Mouse (Mus musculus) forebrain, embryonic 16.5 days (tissue): Measurements from ENCODE around the gene Slc2a9. TPM values are rescaled to one million over a fixed set of nuclear protein-coding genes. Genes with fewer than 3 reads are reported as not detected.

Experiments
- ATAC-seq: fragments of 200-750 bp; cut with Nextera tagmentation; 2 replicates; pipeline ENCODE4 v1.8.0; 2017; ENCODE audit warnings: mild to moderate bottlenecking, moderate library complexity
- H3K27ac ChIP-seq: fragments of 300-500 bp; sonication (generic); 2 replicates; pipeline ENCODE4 v1.5.1; 2014; ENCODE audit warnings: low read length, control low read depth
- H3K27me3 ChIP-seq: fragments of 300-500 bp; sonication (generic); replicated peaks from 2 replicates; pipeline ENCODE4 v1.6.1; 2014; ENCODE audit warnings: low read length; ENCODE audit not compliant: control insufficient read depth, insufficient read depth
- H3K36me3 ChIP-seq: fragments of 300-500 bp; sonication (generic); 2 replicates; pipeline ENCODE4 v1.6.1; 2014; ENCODE audit not compliant: control insufficient read depth, insufficient read depth
- H3K4me1 ChIP-seq: fragments of 300-500 bp; sonication (generic); replicated peaks from 2 replicates; pipeline ENCODE4 v1.6.1; 2014; ENCODE audit warnings: low read length; ENCODE audit not compliant: control insufficient read depth, insufficient read depth
- H3K4me2 ChIP-seq: fragments of 300-500 bp; sonication (generic); 2 replicates; pipeline ENCODE4 v1.6.1; 2014; ENCODE audit warnings: mild to moderate bottlenecking, low read length, control low read depth
- H3K4me3 ChIP-seq: fragments of 300-500 bp; sonication (generic); replicated peaks from 2 replicates; pipeline ENCODE4 v1.5.1; 2014; ENCODE audit warnings: mild to moderate bottlenecking, low read length, control low read depth
- H3K9ac ChIP-seq: fragments of 300-500 bp; sonication (generic); replicated peaks from 2 replicates; pipeline ENCODE4 v1.6.1; 2014; ENCODE audit warnings: low read depth, low read length, control low read depth
- H3K9me3 ChIP-seq: fragments of 300-500 bp; sonication (generic); 2 replicates; pipeline ENCODE4 v1.6.1; 2016; ENCODE audit warnings: low read length; ENCODE audit not compliant: control insufficient read depth
- WGBS: fragments of 180-500 bp; shearing (Covaris S2); extraction: QIAGEN DNeasy Blood & Tissue Kit; methylation state at CpG from one replicate; pipeline ENCODE4 v1.1.7; 2014; 5-methylcytosine and 5-hydroxymethylcytosine counted together
- polyA plus RNA-seq: library from polyadenylated mRNA; unstranded; fragments of >200 nt; fragmentation: Nextera tagmentation; extraction: Ambion mirVana; gene quantifications from 2 replicates; pipeline ENCODE4 v1.2.1, GENCODE M21; 2015

Slc2a9 gene
- polyA plus RNA-seq, 1 experiment from 2014 or later: 0.35 TPM

DNA sequence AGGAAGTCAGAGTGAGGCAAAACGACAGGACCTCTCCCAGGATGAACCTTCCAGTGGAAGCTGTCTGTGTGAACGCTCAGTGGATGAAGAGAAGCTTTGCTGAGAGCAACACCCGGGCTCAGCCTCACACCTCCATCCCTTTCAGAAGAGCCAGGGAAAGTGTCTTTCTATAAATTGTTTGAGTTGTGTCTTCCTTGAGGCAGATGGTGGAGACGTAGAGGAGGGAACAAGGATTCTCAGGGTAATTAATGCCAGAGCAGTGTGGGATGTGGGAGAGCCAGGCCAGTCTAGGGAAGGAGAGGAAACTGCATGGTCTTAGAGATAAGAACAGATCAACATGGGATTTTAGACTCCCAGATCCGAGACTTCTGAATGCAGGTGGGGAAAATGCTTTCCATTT lies 75.2 kb downstream of the Slc2a9 start:
- Histone ChIP-seq H3K36me3 (no peaks in the 10 kb centered on the region), H3K27ac (no peak overlapping the region), H3K9me3 (no peaks in the 10 kb centered on the region), H3K9ac (no peak overlapping the region), H3K4me2 (no peak overlapping the region), H3K27me3 (no peaks in the 10 kb centered on the region), H3K4me1 (no peaks in the 10 kb centered on the region), H3K4me3 (no peak overlapping the region)
- 80% methylated on average over 5 of the region's 5 CpGs for WGBS
- ATAC-seq: no peak

DNA sequence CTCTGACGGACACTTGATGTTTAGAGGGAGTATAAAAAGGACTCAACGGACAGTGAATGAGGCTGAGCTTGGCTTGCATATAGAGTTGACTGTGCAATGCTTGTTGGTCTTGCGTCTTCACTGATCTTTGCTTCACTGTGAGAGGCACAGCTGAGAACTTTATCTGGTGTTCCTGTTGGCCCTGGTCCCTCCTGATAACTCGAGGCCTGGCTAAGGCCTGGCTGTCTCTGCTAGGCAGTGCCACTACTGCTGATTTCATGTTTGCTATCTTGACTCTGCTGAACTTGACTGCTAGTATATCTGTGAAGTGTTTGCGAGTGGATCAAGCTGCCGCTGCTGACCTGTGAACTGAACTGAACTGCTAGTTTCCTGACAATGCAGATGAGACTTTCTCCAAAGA lies 77.4 kb downstream of the Slc2a9 start:
- no peak overlapping the region for H3K4me3 ChIP-seq
- H3K9ac ChIP-seq: no peak overlapping the region
- no peaks in the 10 kb centered on the region for H3K36me3 ChIP-seq
- no peak overlapping the region for H3K27ac ChIP-seq
- ATAC-seq: no peak
- H3K4me2 ChIP-seq: no peak overlapping the region
- no peaks in the 10 kb centered on the region for H3K27me3 ChIP-seq
- no peaks in the 10 kb centered on the region for H3K9me3 ChIP-seq
- no peaks in the 10 kb centered on the region for H3K4me1 ChIP-seq
- 88% methylated on average over 6 of the region's 6 CpGs for WGBS

DNA sequence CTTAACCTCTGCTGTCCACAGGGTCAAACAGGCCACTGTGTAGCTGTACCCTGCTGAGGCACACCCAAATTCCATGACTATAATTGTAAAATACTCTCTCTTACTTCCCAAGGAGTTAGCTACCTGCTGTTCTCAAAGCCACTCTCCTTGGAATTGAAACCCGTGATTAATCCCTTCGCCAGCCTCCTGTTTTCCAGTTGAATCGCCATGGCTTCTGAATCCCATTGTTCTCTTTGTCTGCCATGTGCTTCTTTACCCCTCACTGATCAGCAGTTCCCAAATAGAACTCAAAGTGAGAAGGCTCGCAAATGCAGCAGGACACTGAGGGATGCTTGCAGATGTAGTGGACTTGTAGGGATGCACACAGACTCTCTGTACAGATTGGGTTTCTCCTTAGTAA lies 80.5 kb downstream of the Slc2a9 start:
- Histone ChIP-seq H3K9ac (no peak overlapping the region), H3K27me3 (no peaks in the 10 kb centered on the region), H3K4me3 (no peak overlapping the region), H3K36me3 (no peaks in the 10 kb centered on the region), H3K9me3 (no peaks in the 10 kb centered on the region), H3K4me2 (no peak overlapping the region), H3K27ac (no peak overlapping the region), H3K4me1 (peaks cover 3% of the 10 kb centered on the region; the same call in 1 of the 2 replicates)
- ATAC-seq: no peak
- 11% methylated on average over 4 of the region's 4 CpGs for WGBS

DNA sequence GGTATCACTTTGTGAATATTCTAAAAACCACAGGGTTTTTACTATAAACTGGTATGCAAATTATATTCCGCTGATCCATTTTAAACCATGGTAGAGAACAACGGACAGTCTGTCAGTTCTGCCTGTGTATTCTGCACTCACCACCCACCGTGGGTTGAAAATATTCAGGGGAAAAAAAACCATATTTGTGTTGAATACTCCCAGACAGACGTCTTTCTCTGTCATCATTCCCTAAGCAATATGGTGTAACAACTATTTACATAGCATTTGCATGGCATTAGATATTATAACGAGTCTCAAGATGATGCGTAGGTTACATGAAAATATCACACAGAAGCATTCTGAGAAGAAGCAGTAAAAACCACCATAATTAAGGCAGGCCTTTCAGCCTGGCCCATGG lies 84.1 kb downstream of the Slc2a9 start:
- Histone ChIP-seq H3K27me3 (no peaks in the 10 kb centered on the region), H3K9ac (no peak overlapping the region), H3K4me2 (no peak overlapping the region), H3K4me1 (peaks cover 3% of the 10 kb centered on the region; the same call in 1 of the 2 replicates), H3K36me3 (no peaks in the 10 kb centered on the region), H3K27ac (no peak overlapping the region), H3K9me3 (0 out of 2 replicates have a peak, but pooled peaks cover 2% of the 10 kb centered on the region), H3K4me3 (no peak overlapping the region)
- 64% methylated on average over 6 of the region's 6 CpGs for WGBS
- ATAC-seq: peak; percentile 83

DNA sequence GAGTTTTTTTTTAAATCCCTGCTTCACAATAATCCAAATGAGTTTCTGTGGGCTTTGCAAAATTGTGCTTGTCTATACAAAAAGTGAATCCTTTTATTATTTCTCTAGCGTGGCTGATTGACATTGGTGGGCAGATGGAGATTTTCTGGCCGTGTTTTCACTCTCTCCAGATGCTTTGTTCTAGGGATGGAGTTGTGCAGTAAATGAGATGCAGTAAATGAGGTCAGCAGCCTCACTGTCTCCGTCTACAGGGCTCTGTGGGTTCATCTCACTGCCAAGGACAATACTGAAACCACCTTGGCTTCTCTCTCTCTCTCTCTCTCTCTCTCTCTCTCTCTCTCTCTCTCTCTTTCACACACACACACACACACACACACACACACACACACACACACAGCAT lies 99.3 kb downstream of the Slc2a9 start:
- Histone ChIP-seq H3K27ac (no peak overlapping the region), H3K9ac (no peak overlapping the region), H3K36me3 (no peaks in the 10 kb centered on the region), H3K9me3 (no peaks in the 10 kb centered on the region), H3K4me3 (no peak overlapping the region), H3K27me3 (no peaks in the 10 kb centered on the region), H3K4me1 (no peaks in the 10 kb centered on the region), H3K4me2 (no peak overlapping the region)
- 15% methylated on average over 3 of the region's 3 CpGs for WGBS
- ATAC-seq: 0 out of 2 replicates have a peak, but pooled peaks have one; percentile 45

DNA sequence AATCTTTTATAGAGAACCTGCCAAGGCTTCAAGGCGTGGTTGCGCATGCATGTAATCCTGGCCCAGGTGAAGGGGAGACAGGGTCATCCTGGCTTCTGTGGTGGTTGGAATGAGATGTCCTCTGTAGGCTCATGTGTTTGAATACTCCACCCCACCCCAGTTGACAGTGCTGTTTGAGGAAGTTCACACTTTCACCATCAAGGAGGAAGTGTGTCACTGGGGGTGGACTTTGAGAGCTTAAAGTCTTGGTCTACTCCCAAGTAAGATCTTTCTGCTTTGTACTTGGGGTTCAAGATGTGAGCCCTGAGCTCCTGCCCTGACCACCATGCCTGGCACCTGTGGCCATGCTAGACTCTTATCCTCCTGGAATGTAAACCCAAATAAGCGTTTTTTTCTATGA lies 100.7 kb downstream of the Slc2a9 start:
- 90% methylated on average over 3 of the region's 3 CpGs for WGBS
- no peaks in the 10 kb centered on the region for H3K36me3 ChIP-seq
- no peaks in the 10 kb centered on the region for H3K4me1 ChIP-seq
- H3K27ac ChIP-seq: no peak overlapping the region
- H3K9ac ChIP-seq: no peak overlapping the region
- no peak overlapping the region for H3K4me2 ChIP-seq
- H3K9me3 ChIP-seq: no peaks in the 10 kb centered on the region
- no peak for ATAC-seq
- no peaks in the 10 kb centered on the region for H3K27me3 ChIP-seq
- H3K4me3 ChIP-seq: no peak overlapping the region

DNA sequence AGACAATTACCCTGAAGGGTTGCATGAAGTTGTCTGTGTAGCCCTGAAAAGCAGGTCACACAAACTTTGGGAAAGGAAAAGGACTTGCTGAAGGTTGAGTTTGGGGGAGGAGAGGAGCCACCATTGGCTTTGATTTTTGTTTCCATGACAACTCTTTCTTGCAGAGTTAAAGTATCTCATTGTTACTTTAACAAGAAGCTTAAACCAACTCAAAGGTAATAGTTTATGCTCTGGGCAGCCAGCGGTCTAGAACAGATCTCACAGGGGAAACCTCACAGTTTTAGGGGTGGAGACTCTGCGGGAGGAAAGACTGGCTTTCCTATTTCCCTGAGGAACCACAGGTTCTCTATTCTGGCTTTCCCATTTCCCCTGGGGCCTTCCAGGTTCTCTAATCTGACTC lies 114.1 kb downstream of the Slc2a9 start:
- no peaks in the 10 kb centered on the region for H3K36me3 ChIP-seq
- H3K9ac ChIP-seq: no peak overlapping the region
- H3K4me2 ChIP-seq: no peak overlapping the region; the same call in 1 of the 2 replicates
- H3K27me3 ChIP-seq: no peaks in the 10 kb centered on the region
- H3K9me3 ChIP-seq: no peaks in the 10 kb centered on the region
- no peak overlapping the region for H3K27ac ChIP-seq
- ATAC-seq: 0 out of 2 replicates have a peak, but pooled peaks have one; percentile 3
- H3K4me3 ChIP-seq: no peak overlapping the region
- H3K4me1 ChIP-seq: peaks cover 16% of the 10 kb centered on the region
- 8% methylated on average over 2 of the region's 2 CpGs for WGBS

DNA sequence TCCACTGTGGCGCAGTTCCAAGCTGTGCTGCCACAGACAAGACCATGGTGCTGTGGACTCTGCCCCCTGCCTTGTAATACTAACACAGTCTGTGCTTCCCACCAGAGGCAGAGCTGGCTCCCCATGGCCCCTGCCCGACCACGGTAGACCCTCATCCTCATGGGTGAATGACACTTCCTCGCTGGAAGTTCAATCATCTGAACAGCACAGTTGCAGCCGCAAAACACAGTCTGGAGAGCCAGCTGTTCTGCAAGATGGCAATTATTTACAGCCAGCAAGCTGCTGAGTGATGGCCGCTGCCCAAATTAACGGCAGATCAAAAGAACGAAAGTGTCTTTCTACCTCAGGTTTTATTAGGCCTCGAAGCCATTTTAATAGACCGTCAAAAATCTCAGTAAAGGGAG lies 114.5 kb downstream of the Slc2a9 start:
- peaks cover 16% of the 10 kb centered on the region for H3K4me1 ChIP-seq
- no peaks in the 10 kb centered on the region for H3K9me3 ChIP-seq
- H3K27me3 ChIP-seq: no peaks in the 10 kb centered on the region
- no peak overlapping the region for H3K9ac ChIP-seq
- 11% methylated on average over 10 of the region's 10 CpGs for WGBS
- no peaks in the 10 kb centered on the region for H3K36me3 ChIP-seq
- H3K4me2 ChIP-seq: no peak overlapping the region; the same call in 1 of the 2 replicates
- peak; percentile 76 for ATAC-seq
- no peak overlapping the region for H3K4me3 ChIP-seq
- H3K27ac ChIP-seq: no peak overlapping the region; the same call in 1 of the 2 replicates

DNA sequence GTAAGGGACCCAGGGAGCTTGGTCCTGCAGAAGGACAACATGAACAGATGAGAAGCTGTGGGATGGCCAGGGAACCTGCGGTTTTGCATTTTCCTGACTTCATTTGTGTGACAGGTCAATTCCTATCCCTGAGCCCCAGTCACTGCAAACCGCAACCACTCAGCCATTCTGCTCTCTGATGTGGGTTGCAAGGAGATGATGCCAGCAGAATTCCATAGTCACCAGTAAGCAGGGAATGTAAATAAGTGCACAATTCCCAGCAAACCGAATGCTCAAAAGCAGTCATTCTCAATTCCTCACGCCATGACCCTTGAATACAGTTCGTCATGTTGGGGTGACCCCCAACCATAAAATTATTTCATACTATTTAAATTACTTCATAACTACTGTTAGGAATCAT lies 123.0 kb downstream of the Slc2a9 start:
- WGBS: 93% methylated on average over 5 of the region's 5 CpGs
- no peaks in the 10 kb centered on the region for H3K9me3 ChIP-seq
- H3K4me1 ChIP-seq: no peaks in the 10 kb centered on the region
- no peaks in the 10 kb centered on the region for H3K36me3 ChIP-seq
- no peak overlapping the region for H3K27ac ChIP-seq
- no peak overlapping the region for H3K9ac ChIP-seq
- no peaks in the 10 kb centered on the region for H3K27me3 ChIP-seq
- no peak for ATAC-seq
- H3K4me2 ChIP-seq: no peak overlapping the region
- H3K4me3 ChIP-seq: no peak overlapping the region

DNA sequence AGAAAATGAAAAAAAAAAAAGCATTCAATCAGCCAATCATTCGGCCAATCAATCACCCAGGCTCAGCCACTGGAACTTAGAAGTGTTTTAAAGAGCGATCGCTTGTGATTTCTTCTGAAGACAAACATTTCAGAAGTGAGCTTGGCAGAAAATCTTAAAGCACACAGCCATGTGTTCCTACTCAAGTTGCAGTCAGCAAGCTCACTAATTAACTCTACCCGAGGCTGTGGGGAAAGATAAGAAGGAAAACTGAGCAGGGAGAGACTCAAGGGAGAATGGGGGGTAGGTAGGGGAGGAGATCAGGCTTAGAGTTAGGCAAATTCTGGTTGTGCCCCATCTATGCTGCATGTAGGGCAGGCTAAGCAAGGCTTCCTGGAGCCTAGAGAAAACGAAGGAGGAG lies 130.6 kb downstream of the Slc2a9 start:
- Histone ChIP-seq H3K4me3 (no peak overlapping the region), H3K27me3 (no peaks in the 10 kb centered on the region), H3K9ac (no peak overlapping the region), H3K4me1 (no peaks in the 10 kb centered on the region), H3K9me3 (no peaks in the 10 kb centered on the region), H3K36me3 (no peaks in the 10 kb centered on the region), H3K4me2 (no peak overlapping the region), H3K27ac (no peak overlapping the region)
- no peak for ATAC-seq
- 37% methylated on average over 5 of the region's 5 CpGs for whole genome bisulfite sequencing
